Mouse (Mus musculus) thymus, adult 2 months (tissue): ENCODE data around the gene Pcolce.

ENCODE experiments used
- CTCF ChIP-seq: fragments of 200-500 bp; IDR thresholded peaks from 2 replicates; pipeline ENCODE4 v1.5.1; 2012; ENCODE audit warnings: mild to moderate bottlenecking, control low read depth, low read length, moderate library complexity, borderline replicate concordance; ENCODE audit not compliant: control insufficient read depth, poor library complexity, insufficient read depth; ENCODE audit errors: extremely low read depth
- POLR2A ChIP-seq: fragments of 200-500 bp; IDR thresholded peaks from 2 replicates; pipeline ENCODE4 v1.6.1; 2012; ENCODE audit warnings: mild to moderate bottlenecking, low read length, control low read depth, moderate library complexity; ENCODE audit not compliant: control insufficient read depth, poor library complexity, insufficient read depth; ENCODE audit errors: extremely low read depth

GRCm38 (mm10) chr5:137569665-137570064, 43.9 kb downstream of the Pcolce start, which contains the start of gene Tfr2:
- no peak for TF ChIP-seq CTCF
- no peak for TF ChIP-seq POLR2A
